Mouse (Mus musculus) limb, embryonic 14.5 days (tissue): ENCODE data around the gene Sptb. TPM values are rescaled to one million over a fixed set of nuclear protein-coding genes. Genes with fewer than 3 reads are reported as not detected.

ENCODE experiments used
- ATAC-seq: fragments of 200-750 bp; cut with Nextera tagmentation; 2 replicates; pipeline ENCODE4 v1.8.0; 2017; ENCODE audit warnings: low read depth, moderate number of reproducible peaks, moderate TSS enrichment; ENCODE audit not compliant: low FRiP score
- DNase-seq: peaks from one replicate; pipeline ENCODE4 v3.0.0-alpha.2; 2015; ENCODE audit warnings: low spot score
- H3K27ac ChIP-seq: fragments of 300-500 bp; sonication (generic); replicated peaks from 2 replicates; pipeline ENCODE4 v1.5.1; 2014; ENCODE audit warnings: low read depth, mild to moderate bottlenecking, low read length, moderate library complexity, mixed read lengths
- H3K27me3 ChIP-seq: fragments of 300-500 bp; sonication (generic); 2 replicates; pipeline ENCODE4 v1.6.1; 2014; ENCODE audit warnings: low read length, mixed read lengths; ENCODE audit not compliant: control insufficient read depth, insufficient read depth
- H3K36me3 ChIP-seq: fragments of 300-500 bp; sonication (generic); 2 replicates; pipeline ENCODE4 v1.6.1; 2014; ENCODE audit warnings: mild to moderate bottlenecking, low read length, moderate library complexity, mixed read lengths; ENCODE audit not compliant: control insufficient read depth, insufficient read depth
- H3K4me1 ChIP-seq: fragments of 300-500 bp; sonication (generic); 2 replicates; pipeline ENCODE4 v1.6.1; 2014; ENCODE audit warnings: antibody characterized with exemption, low read length, mixed read lengths; ENCODE audit not compliant: control insufficient read depth, insufficient read depth
- H3K4me2 ChIP-seq: fragments of 300-500 bp; sonication (generic); replicated peaks from 2 replicates; pipeline ENCODE4 v1.6.1; 2014; ENCODE audit warnings: low read depth, mild to moderate bottlenecking, low read length, moderate library complexity; ENCODE audit not compliant: severe bottlenecking
- H3K4me3 ChIP-seq: fragments of 300-500 bp; sonication (generic); replicated peaks from 2 replicates; pipeline ENCODE4 v1.5.1; 2014; ENCODE audit warnings: low read length
- H3K9ac ChIP-seq: fragments of 300-500 bp; sonication (generic); 2 replicates; pipeline ENCODE4 v1.6.1; 2014; ENCODE audit warnings: mild to moderate bottlenecking, low read depth, low read length, moderate library complexity; ENCODE audit not compliant: severe bottlenecking
- H3K9me3 ChIP-seq: fragments of 300-500 bp; sonication (generic); 2 replicates; pipeline ENCODE4 v1.6.1; 2016; ENCODE audit warnings: low read length; ENCODE audit not compliant: control insufficient read depth
- POLR2A ChIP-seq: fragments of 200-500 bp; IDR thresholded peaks from 2 replicates; pipeline ENCODE4 v1.8.0; 2012; ENCODE audit warnings: inconsistent platforms, mild to moderate bottlenecking, moderate library complexity, borderline replicate concordance; ENCODE audit not compliant: insufficient read depth, insufficient read length; ENCODE audit errors: extremely low read depth
- WGBS: fragments of 180-500 bp; shearing (Covaris S2); extraction: QIAGEN DNeasy Blood & Tissue Kit; methylation state at CpG from one replicate; pipeline ENCODE4 v1.1.7; 2014; 5-methylcytosine and 5-hydroxymethylcytosine counted together
- polyA plus RNA-seq, 2 experiments: library from polyadenylated mRNA; depleted of rRNA in 1 of 2; stranded (reverse) in 1 of 2; unstranded in 1 of 2; fragments of >200 nt; fragmentation: Nextera tagmentation in 1 of 2; extraction: Ambion mirVana in 1 of 2; gene quantifications; 2 replicates each; pipeline versions ENCODE4 v1.2.1 to v1.2.3; 2012 to 2014

Gene Sptb
- polyA plus RNA-seq, 2 experiments, result 1.3 to 1.5 TPM

DNA sequence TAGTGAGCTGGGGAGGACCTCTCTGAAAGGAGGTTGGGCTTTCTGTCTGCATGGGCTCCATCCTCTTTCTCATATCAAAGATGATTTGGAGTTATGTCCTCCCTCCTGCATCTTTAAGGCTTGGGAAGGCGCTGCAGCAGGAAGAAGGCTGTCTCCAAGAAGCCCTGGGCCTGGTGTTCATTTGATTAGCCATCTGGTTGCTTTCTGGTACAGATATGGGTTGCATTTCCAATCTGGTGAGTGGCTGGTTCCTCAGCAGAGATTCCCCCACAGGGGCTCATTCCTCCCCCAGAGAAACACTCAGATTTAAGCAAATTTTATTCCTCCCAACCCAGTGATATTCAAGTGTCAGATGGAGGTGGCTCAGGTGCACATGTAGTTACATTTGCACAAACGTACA lies 114.5 kb downstream of the Sptb start:
- no peak for TF ChIP-seq POLR2A
- no peak overlapping the region for H3K27ac ChIP-seq
- DNase-seq (no peak), ATAC-seq (no peak)
- H3K36me3 ChIP-seq, result no peaks in the 10 kb centered on the region
- WGBS, result 85% methylated on average over 2 of the region's 2 CpGs
- no peaks in the 10 kb centered on the region for H3K27me3 ChIP-seq
- peaks cover 12% of the 10 kb centered on the region for H3K4me1 ChIP-seq
- H3K9ac ChIP-seq, result no peak overlapping the region
- H3K4me2 ChIP-seq, result no peak overlapping the region
- H3K9me3 ChIP-seq, result no peaks in the 10 kb centered on the region
- no peak overlapping the region for H3K4me3 ChIP-seq

DNA sequence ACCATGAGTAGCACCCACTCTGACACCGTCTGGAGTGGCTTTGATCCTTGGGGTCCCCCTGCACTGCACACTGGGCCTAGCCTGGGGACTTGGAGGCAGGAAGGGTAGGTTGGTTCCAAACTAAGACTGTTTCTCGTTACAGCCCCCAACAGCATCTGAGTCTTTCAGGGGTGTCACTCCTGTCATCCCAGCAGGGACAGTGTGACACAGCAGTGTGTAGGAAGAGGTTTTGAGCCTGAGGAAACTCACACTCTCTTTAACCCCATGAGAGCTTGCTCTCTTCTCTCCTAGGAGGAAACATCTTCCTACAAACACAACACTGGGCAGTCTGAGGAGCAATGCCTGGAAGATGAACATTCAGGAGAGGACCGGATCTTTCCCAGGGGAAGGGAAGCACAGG lies 115.8 kb downstream of the Sptb start:
- no peak overlapping the region for H3K4me3 ChIP-seq
- ATAC-seq (no peak), DNase-seq (no peak)
- H3K27ac ChIP-seq, result no peak overlapping the region; the same call in 1 of the 2 replicates
- TF ChIP-seq POLR2A, result no peak
- no peak overlapping the region; the same call in 1 of the 2 replicates for H3K9ac ChIP-seq
- H3K4me2 ChIP-seq, result no peak overlapping the region
- 47% methylated on average over 3 of the region's 3 CpGs for WGBS
- H3K27me3 ChIP-seq, result no peaks in the 10 kb centered on the region
- H3K36me3 ChIP-seq, result no peaks in the 10 kb centered on the region
- peaks cover 12% of the 10 kb centered on the region for H3K4me1 ChIP-seq
- H3K9me3 ChIP-seq, result no peaks in the 10 kb centered on the region

GRCm38 (mm10) chr12:76593839-76594322 lies 116.5 kb downstream of the Sptb start:
- no peak for TF ChIP-seq POLR2A
- Histone ChIP-seq H3K27me3 (no peaks in the 10 kb centered on the region), H3K4me3 (no peak overlapping the region), H3K9ac (peak overlapping the region; percentile 34; the same call in 1 of the 2 replicates), H3K4me1 (peaks cover 12% of the 10 kb centered on the region), H3K36me3 (no peaks in the 10 kb centered on the region), H3K9me3 (no peaks in the 10 kb centered on the region), H3K4me2 (no peak overlapping the region), H3K27ac (peak overlapping the region; percentile 39; the same call in 1 of the 2 replicates)
- 6% methylated on average over 6 of the region's 7 CpGs for WGBS
- ATAC-seq (peak; percentile 35; the same call in 1 of the 2 replicates), DNase-seq (peak; percentile 75)

DNA sequence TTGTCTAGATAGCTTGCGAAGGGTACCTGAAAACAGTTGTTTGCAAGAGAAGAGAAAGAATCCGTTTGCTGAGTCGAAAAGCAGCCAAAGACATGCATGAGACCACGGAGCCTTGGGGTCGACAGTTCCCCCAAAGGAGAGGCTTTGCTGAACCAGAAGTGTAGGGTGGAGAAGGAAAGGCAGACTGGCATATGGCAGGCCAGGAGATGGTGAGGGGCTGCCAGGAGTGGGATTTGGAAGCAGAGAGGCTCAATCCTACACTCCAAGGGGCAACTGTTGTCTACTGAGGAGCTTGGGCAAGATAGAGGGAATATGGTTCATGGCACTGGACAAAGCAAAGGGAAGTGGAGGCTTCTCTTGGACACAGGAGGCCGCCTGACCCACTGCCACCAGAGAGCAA lies 117.1 kb downstream of the Sptb start:
- peaks cover 12% of the 10 kb centered on the region for H3K4me1 ChIP-seq
- no peaks in the 10 kb centered on the region for H3K9me3 ChIP-seq
- no peaks in the 10 kb centered on the region for H3K36me3 ChIP-seq
- DNase-seq (no peak), ATAC-seq (no peak)
- 81% methylated on average over 6 of the region's 6 CpGs for WGBS
- H3K4me2 ChIP-seq, result no peak overlapping the region
- H3K4me3 ChIP-seq, result no peak overlapping the region
- H3K27ac ChIP-seq, result no peak overlapping the region
- no peak overlapping the region for H3K9ac ChIP-seq
- no peak for TF ChIP-seq POLR2A
- no peaks in the 10 kb centered on the region for H3K27me3 ChIP-seq

DNA sequence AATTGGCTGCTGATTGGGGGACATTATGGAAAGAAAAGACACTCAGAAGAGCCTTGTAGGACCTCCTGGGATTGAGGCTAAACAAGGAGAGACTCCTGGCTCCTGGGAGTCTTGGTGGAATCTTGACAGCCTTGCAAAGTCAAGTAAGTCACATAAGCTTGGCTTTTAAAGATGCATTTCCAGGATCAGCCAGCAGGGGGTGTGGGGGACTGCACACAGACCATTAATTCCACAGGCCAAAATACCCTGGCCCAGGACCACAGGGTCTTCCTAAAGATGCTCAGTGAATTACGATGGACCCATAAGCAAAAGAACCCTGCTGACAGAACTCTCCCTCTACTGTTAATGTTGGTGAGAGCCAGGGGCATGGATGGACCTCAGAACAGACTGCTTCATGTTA lies 118.1 kb downstream of the Sptb start:
- 58% methylated on average over 1 of the region's 1 CpGs for WGBS
- Histone ChIP-seq H3K27me3 (no peaks in the 10 kb centered on the region), H3K4me1 (peaks cover 12% of the 10 kb centered on the region), H3K9ac (peak overlapping the region; percentile 8; the same call in 1 of the 2 replicates), H3K36me3 (no peaks in the 10 kb centered on the region), H3K9me3 (no peaks in the 10 kb centered on the region), H3K27ac (no peak overlapping the region), H3K4me3 (no peak overlapping the region), H3K4me2 (no peak overlapping the region)
- DNase-seq (peak; percentile 68), ATAC-seq (no peak)
- TF ChIP-seq POLR2A, result no peak
